Mouse (Mus musculus): ENCODE results near the gene Prss2. TPM values are rescaled to one million over a fixed set of nuclear protein-coding genes. Genes with fewer than 3 reads are reported as not detected.
A peak's percentile ranks its signal among the peaks of the same experiment; 100 is the strongest.

The Prss2 gene
- polyA plus RNA-seq, 2 experiments, result 0.06 to 0.29 TPM

- Histone ChIP-seq H3K9ac (replicated peaks) (no peak overlapping the region), H3K27ac (no peak overlapping the region), H3K4me2 (ENCODE audit: low read depth) (no peak overlapping the region), H3K9me3 (ENCODE audit: control insufficient read depth, low read length) (no peaks in the 10 kb centered on the region), H3K4me3 (ENCODE audit: insufficient read depth in 1 of 2, low read depth in 2 of 2, low read length in 2 of 2) (no peak overlapping the region), H3K36me3 (replicated peaks; ENCODE audit: control insufficient read depth, insufficient read depth, low read depth) (no peaks in the 10 kb centered on the region), H3K4me1 (replicated peaks; ENCODE audit: control insufficient read depth in 2 of 2, insufficient read depth in 2 of 2, low read length in 1 of 2) (peaks cover 4% of the 10 kb centered on the region in 2 experiments; a peak in 3 of 4 replicates), H3K27me3 (ENCODE audit: control insufficient read depth, insufficient read depth, low read length) (no peaks in the 10 kb centered on the region)
- TF ChIP-seq EP300 (IDR thresholded peaks at IDR 0.05; ENCODE audit: low read depth) (no peak), CTCF (IDR thresholded peaks at IDR 0.05; ENCODE audit: low read depth) (no peak)
- 54% methylated on average over 5 of the region's 5 CpGs for WGBS (ENCODE audit: insufficient replicate concordance)
- ATAC-seq (ENCODE audit: insufficient read depth) (no peak), DNase-seq (ENCODE audit: low read depth in 3 of 3, low spot score in 3 of 3) (no peak)
These were observed 31.9 kb downstream of the Prss2 start for GRCm38 (mm10) chr6:41553356-41554010.

- no peak overlapping the region for H3K4me3 ChIP-seq (ENCODE audit: insufficient read depth in 1 of 2, low read depth in 2 of 2, low read length in 2 of 2)
- no peak overlapping the region for H3K9ac ChIP-seq (replicated peaks)
- H3K27me3 ChIP-seq (ENCODE audit: control insufficient read depth, insufficient read depth, low read length), result no peaks in the 10 kb centered on the region
- H3K9me3 ChIP-seq (ENCODE audit: control insufficient read depth, low read length), result no peaks in the 10 kb centered on the region
- H3K4me1 ChIP-seq (replicated peaks; ENCODE audit: control insufficient read depth in 2 of 2, insufficient read depth in 2 of 2, low read length in 1 of 2), result peaks cover 4% of the 10 kb centered on the region in 2 experiments; a peak in 3 of 4 replicates
- H3K36me3 ChIP-seq (replicated peaks; ENCODE audit: control insufficient read depth, insufficient read depth, low read depth), result no peaks in the 10 kb centered on the region
- WGBS (ENCODE audit: insufficient replicate concordance), result 21% methylated on average over 7 of the region's 7 CpGs
- DNase-seq (ENCODE audit: low read depth in 3 of 3, low spot score in 3 of 3) (no peak), ATAC-seq (ENCODE audit: insufficient read depth) (no peak)
- no peak overlapping the region for H3K4me2 ChIP-seq (ENCODE audit: low read depth)
- no peak overlapping the region for H3K27ac ChIP-seq
- no peak for TF ChIP-seq CTCF (IDR thresholded peaks at IDR 0.05; ENCODE audit: low read depth)
- TF ChIP-seq EP300 (IDR thresholded peaks at IDR 0.05; ENCODE audit: low read depth), result no peak
These were observed 32.9 kb downstream of the Prss2 start for GRCm38 (mm10) chr6:41554295-41555169.

GRCm38 (mm10) chr6:41556389-41556788 is 34.8 kb downstream of the Prss2 start:
- ATAC-seq (ENCODE audit: insufficient read depth) (no peak), DNase-seq (ENCODE audit: low read depth in 3 of 3, low spot score in 3 of 3) (no peak)
- TF ChIP-seq EP300 (IDR thresholded peaks at IDR 0.05; ENCODE audit: low read depth) (no peak), CTCF (IDR thresholded peaks at IDR 0.05; ENCODE audit: low read depth) (peak; percentile 5; the same call in 1 of the 2 replicates)
- Histone ChIP-seq H3K4me2 (ENCODE audit: low read depth) (no peak overlapping the region), H3K36me3 (replicated peaks; ENCODE audit: control insufficient read depth, insufficient read depth, low read depth) (no peaks in the 10 kb centered on the region), H3K9me3 (ENCODE audit: control insufficient read depth, low read length) (no peaks in the 10 kb centered on the region), H3K4me1 (replicated peaks; ENCODE audit: control insufficient read depth in 2 of 2, insufficient read depth in 2 of 2, low read length in 1 of 2) (peaks cover 4% of the 10 kb centered on the region in 2 experiments; a peak in 3 of 4 replicates), H3K4me3 (ENCODE audit: insufficient read depth in 1 of 2, low read depth in 2 of 2, low read length in 2 of 2) (no peak overlapping the region), H3K27ac (no peak overlapping the region), H3K27me3 (ENCODE audit: control insufficient read depth, insufficient read depth, low read length) (no peaks in the 10 kb centered on the region), H3K9ac (replicated peaks) (no peak overlapping the region)

GRCm38 (mm10) chr6:41557468-41557867 is 35.9 kb downstream of the Prss2 start:
- WGBS (ENCODE audit: insufficient replicate concordance), result 30% methylated on average over 5 of the region's 5 CpGs

GRCm38 (mm10) chr6:41558271-41558670 is 36.7 kb downstream of the Prss2 start:
- H3K4me3 ChIP-seq (ENCODE audit: insufficient read depth in 1 of 2, low read depth in 2 of 2, low read length in 2 of 2), result no peak overlapping the region
- TF ChIP-seq EP300 (IDR thresholded peaks at IDR 0.05; ENCODE audit: low read depth) (no peak), CTCF (IDR thresholded peaks at IDR 0.05; ENCODE audit: low read depth) (no peak)
- no peak for ATAC-seq (ENCODE audit: insufficient read depth)
- H3K9me3 ChIP-seq (ENCODE audit: control insufficient read depth, low read length), result no peaks in the 10 kb centered on the region
- H3K36me3 ChIP-seq (replicated peaks; ENCODE audit: control insufficient read depth, insufficient read depth, low read depth), result no peaks in the 10 kb centered on the region
- H3K4me2 ChIP-seq (ENCODE audit: low read depth), result no peak overlapping the region
- 41% methylated on average over 2 of the region's 2 CpGs for WGBS (ENCODE audit: insufficient replicate concordance)
- DNase-seq (ENCODE audit: low read depth in 3 of 3, low spot score in 3 of 3), result no peak
- no peak overlapping the region for H3K27ac ChIP-seq
- no peaks in the 10 kb centered on the region for H3K27me3 ChIP-seq (ENCODE audit: control insufficient read depth, insufficient read depth, low read length)
- H3K4me1 ChIP-seq (replicated peaks; ENCODE audit: control insufficient read depth in 2 of 2, insufficient read depth in 2 of 2, low read length in 1 of 2), result peaks cover 4% of the 10 kb centered on the region in 2 experiments; a peak in 3 of 4 replicates
- no peak overlapping the region for H3K9ac ChIP-seq (replicated peaks)

More at GRCm38 (mm10) chr6:41557468-41557867, 35.9 kb downstream of the Prss2 start:
- Histone ChIP-seq H3K27ac (no peak overlapping the region), H3K9me3 (ENCODE audit: control insufficient read depth, low read length) (no peaks in the 10 kb centered on the region), H3K27me3 (ENCODE audit: control insufficient read depth, insufficient read depth, low read length) (no peaks in the 10 kb centered on the region), H3K4me3 (ENCODE audit: insufficient read depth in 1 of 2, low read depth in 2 of 2, low read length in 2 of 2) (no peak overlapping the region), H3K4me1 (replicated peaks; ENCODE audit: control insufficient read depth in 2 of 2, insufficient read depth in 2 of 2, low read length in 1 of 2) (peaks cover 4% of the 10 kb centered on the region in 2 experiments; a peak in 3 of 4 replicates), H3K4me2 (ENCODE audit: low read depth) (no peak overlapping the region), H3K36me3 (replicated peaks; ENCODE audit: control insufficient read depth, insufficient read depth, low read depth) (no peaks in the 10 kb centered on the region), H3K9ac (replicated peaks) (no peak overlapping the region)
- DNase-seq (ENCODE audit: low read depth in 3 of 3, low spot score in 3 of 3) (peak in 1 of 3 experiments; percentile 16), ATAC-seq (ENCODE audit: insufficient read depth) (peak; percentile 73)
- TF ChIP-seq EP300 (IDR thresholded peaks at IDR 0.05; ENCODE audit: low read depth) (no peak), CTCF (IDR thresholded peaks at IDR 0.05; ENCODE audit: low read depth) (no peak)
